Mouse (Mus musculus) embryo, embryonic 9.5 days (tissue): Measurements from ENCODE around the gene Apol8.

Source experiments
- DNase-seq: peaks from one replicate; pipeline ENCODE4 v3.0.0-alpha.2; 2017; ENCODE audit errors: extremely low spot score

The Apol8 gene

DNA sequence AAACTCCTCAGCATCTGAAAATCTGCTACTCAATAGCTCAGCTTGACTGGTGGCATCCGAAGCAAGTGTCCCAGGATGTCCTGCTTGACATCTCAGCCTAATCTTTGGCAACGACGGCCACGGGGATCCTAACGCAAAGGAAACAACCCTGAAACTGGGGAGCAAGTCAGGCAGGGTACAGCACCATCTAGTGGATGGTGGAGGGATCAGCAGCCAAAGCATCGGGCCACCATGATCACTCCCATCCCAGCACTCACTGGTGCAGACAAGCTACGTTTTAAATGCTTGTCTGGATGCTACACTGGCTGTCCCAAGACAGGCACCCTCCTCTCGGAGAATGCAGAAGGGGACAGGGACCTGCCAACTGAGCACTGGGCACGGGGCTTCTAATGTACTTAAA, at the start of gene Apol8:
Gene Apol8 (minus strand): TSS at position 156 of the 400 bp plus-strand sequence.
- peak; percentile 66 for DNase-seq

DNA sequence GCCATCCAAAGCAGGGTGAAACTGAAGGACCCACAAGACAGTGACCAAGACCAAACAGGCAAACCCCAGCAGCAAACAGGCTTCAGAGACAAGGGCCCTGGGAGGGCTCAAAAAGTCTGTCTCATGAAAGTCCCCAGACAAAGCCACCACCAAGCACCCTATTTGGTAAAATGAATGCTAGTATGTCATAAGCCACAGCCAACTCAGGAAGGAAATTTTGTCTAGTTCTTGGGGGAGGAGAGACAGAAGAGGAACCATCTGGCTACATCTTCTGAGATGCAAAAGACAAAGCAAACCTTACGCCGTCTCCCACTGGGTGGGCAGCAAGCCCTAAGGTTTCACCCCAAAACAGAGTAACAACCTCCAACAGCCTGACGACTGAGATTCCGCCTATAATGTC, 48.9 kb upstream of the Apol8 start:
- DNase-seq: no peak

DNA sequence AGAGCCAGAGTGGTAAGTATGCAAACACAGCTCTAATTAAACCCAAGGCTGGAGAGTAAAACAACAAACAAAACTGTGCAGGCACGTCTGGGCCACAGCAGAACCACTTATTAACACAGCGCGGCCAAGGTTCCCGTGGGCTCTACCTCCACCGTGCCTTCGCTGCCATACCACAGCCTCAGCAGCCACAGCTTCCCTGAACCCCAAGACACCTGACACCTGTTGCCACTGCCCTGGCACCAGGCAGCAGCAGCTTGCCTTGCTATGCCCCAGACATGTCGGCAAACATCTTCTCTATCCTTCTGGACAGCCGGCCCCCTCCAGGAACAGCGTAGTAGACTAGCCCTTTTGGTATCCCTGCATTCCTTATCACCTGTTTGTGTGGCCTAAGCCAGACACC, 48.1 kb upstream of the Apol8 start:
- no peak for DNase-seq

DNA sequence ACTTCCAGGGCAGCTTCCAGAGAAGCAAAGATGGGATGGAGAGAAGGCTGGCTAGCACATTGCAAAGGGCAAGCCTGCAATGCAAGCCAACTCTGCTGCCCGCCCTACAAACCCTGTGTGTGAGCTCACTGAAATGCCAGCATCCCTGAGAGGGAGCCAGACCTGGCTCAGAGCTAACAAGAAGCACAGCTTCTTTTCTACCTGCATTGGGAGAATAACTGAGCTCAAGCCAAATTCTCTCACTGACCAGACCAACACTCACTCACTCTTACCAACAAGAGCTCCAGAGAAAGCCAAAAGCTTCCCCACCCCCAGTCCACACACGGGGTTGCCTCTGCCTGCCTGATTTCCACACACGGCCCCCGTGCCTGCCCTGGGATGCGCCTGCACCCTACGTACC, 47.7 kb upstream of the Apol8 start:
- no peak for DNase-seq

DNA sequence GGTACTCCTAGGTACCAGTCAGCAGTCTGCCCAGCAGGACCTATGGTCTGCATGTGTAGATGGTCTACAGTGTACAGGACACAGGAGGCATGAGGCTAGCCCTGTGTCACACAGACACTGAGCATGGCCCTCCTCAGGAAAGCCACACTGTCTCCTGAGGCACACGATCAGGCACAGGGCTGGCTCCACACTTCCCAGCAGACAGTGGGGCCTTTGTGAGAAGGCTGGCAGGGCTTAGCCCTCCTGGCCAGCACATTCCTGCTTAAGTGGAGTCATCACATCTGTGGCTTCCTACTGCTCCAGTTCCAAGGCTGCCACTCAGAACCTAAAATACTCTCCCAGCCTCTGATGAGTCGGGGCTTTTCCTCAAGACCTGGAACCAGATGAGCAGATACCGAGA, 46.9 kb upstream of the Apol8 start:
- no peak for DNase-seq

DNA sequence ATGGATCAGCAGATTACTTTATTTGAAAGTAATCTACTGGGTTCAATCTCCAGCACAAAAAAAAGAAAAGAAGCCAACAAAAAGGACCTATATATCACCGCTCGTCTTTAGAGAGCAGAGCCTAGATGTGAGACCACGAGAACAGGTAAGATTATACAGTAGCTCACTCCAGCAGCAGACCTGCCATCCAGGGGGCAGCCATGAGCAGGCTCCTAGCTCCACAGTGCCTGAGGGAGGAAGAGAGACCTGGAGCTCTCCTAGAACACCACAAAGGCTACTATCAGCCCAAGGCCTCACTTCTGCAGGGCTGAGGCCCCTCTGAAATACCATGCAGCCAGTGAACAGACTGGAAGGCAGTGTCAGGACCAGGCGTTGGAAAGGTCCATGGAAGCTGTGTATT, 46.2 kb upstream of the Apol8 start:
- DNase-seq: no peak

DNA sequence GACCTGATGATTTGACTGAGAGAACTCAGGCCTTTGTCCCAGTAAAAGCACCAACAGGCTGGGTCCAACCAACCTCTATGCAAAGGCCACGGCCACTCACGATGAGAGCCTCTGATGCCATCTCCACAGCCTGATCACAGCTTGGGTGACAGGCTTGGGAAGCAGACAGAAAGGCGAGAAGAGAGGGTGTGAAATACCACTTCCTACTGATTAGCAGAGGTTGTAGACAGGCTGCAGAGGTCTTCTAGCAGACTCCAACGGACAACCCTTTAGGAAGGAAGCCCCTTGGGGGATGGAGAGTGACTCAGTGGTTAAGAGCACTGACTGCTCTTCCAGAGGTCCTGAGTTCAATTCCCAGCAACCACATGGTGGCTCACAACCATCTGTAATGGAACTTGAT, 44.4 kb upstream of the Apol8 start:
- DNase-seq: no peak

DNA sequence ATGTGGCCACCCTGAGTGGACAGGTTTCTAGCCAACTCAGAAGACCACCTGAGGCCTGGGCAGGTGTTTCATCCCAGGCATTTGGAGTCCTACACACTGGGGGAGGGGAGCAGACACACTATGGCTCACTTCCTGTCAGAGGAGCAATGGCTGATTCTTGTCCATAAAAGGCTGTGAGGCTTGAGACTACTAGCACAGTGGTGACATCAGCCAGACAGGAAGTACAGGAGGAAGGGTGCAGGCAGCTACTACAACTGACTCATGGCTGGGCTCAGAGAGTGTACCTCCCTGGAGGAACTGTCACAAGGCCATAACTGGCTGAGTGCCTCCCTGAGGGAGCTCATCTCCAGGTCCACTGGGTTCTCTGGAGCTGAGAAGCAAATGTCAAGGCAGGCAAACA, 43.7 kb upstream of the Apol8 start:
- DNase-seq: no peak

DNA sequence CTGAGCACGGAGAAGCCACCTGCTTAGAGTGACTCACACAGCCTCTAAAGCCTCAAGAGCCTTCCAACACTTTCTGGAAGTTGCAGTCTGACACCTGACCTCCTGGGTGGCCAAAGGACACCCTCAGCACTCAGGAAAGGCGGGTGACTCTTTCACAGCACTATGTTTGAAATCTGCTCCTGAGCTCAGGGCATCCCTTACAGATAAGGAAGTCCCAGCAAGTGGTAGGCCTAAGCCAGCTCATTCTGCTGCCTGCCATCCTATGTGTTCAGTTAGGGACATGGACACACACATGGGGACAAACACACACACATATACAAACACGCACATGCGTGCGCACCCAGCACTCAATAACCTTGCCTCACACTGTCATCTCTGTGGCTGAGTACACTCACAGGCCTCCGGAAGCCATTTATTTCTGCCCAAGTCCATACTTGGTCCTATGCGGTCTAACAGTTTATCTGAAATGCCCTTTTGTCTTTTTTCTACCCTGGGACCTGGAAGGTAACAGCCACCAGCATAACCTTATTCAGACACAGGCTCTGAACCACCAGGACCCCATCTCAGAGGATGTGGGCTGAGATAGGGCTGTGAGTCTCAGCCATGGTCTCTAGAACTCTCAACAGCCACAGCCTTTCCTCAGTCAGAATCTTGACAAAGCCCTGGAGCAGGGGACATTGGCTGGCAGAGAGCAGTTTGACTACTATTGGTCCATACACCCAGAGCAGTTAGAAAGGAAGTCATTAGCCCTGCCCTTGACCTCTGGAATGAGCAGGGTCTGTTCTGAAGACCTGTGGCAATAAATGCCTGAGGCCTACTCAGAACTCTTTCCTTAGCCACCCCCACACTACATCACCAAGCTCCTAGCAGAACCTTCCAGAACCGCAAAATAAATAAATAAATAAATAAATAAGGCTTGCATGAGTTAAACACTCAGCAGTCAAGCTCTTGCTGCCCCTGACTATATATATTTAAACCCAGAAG, 43.0 kb upstream of the Apol8 start:
- no peak for DNase-seq

DNA sequence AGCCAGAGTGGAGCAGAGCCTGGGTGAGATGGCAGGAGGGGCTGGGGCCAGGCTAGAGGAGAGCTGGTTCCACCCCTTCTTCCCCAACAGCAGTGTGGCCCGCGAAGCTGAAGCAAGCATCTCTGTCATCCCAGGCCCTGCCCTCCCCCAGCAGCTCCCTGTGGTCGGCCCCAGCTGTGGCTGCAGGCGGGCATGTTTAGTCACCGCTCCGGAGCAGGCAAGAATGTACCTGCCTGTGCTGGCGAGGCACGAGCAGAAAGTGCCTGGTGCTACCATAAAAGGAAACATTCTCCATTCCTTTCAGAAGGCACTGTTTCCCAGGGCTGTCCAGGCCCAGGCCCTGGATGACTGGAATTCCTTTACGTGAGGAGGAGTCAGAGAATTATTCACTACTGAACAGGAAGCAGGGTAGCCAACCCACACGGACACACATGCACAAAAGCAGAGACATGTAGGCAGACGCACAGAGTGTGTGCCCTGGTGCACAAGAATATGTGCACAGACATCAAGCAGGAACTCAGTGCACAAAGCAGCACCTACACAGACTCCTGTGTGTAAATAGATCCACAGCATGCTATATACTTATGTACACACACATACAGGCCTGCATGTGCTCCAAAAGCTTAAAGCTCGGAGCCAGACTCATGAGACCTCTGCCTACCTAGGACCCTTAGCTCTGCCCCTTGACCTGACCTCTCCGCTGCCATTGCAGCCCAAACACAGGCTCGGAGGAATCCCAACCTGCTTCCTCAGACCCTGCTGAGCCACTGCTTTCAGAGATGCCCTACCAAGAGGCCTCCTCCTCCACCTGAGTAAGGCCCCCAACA, 42.1 kb upstream of the Apol8 start:
- peak; percentile 67 for DNase-seq

DNA sequence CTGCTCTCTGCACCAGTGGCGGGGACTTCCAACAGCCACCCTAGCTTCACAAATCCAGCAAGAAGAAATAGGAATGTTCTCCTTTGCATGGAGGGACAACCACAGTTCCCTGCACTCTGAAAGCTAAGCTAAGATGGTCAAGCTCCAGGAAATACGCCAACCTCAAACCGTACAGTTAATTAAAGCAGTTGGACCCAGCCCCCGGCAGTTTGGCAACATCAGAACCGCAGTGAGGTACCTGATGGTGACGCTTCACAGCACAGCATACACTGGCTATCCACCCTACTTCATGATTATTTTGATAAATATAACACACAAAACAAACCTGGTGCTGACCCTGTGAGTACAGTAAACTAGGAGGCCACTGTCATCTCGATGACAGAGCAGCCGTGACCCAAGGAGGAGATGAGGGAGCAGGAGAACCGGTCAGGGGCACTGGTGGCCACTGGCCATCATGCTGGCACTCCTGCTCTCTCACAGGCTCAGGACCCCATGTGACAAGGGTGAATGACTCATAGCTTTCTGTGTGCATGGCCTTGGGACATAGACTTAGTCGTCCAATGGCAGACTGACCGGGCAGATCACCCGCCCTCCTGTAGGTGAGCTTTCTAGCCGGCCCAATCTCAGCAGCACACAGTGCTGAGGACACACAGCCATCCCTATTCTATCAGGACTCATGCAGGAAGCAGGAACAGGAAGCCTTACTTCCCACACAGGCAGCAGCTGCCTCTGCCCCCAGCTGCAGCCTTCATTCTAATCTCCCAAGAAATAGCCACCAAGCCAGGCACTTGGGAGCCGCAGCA, 41.0 kb upstream of the Apol8 start:
- DNase-seq: no peak

DNA sequence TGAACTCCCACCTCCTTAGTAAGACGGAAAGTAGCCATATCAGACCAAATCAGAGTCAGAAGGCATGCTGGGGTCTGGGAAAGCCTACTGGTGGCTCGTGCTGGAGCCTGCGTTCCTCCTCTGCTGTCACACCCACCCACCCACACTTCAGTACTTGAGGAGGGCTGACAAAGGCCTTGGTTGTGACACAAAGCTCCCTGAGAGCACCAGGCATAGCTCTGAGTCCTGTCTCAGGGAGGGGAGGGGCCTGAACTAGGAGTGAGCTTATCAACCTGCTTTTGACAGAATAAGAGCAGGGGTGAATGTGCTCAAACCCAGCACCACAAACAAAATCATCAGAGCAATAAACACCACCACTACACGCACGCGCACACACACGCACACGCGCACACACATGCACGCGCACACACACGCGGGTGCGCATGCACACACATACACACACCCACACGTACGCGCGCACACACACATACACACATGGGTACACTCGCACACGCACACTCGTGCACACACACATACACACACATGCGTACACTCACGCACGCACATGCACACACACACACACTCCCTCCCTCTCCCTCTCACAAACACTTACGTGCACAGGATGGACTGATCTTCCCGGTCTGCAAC, 39.7 kb upstream of the Apol8 start:
- no peak for DNase-seq

DNA sequence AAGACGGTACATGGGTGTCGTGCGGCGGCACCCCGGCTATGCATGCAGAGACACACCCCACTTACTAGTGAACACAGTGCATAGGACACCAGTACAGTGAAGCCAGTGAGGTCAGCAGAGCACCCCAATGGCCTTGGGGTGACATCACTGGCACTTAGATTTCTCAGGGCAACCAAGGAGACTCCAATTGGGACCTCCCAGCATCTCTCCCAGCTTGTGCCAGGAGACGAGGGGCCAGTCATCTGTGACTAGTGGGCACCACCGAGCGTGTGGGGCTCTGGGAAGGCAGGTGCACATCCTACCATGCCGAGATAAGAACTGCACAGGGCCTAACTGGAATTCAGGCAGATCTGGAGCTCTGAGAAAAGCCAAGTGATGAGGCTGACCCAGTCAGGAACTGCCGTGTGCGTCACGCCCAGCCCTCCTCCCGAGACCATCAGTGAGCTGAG, 38.1 kb upstream of the Apol8 start:
- no peak for DNase-seq

DNA sequence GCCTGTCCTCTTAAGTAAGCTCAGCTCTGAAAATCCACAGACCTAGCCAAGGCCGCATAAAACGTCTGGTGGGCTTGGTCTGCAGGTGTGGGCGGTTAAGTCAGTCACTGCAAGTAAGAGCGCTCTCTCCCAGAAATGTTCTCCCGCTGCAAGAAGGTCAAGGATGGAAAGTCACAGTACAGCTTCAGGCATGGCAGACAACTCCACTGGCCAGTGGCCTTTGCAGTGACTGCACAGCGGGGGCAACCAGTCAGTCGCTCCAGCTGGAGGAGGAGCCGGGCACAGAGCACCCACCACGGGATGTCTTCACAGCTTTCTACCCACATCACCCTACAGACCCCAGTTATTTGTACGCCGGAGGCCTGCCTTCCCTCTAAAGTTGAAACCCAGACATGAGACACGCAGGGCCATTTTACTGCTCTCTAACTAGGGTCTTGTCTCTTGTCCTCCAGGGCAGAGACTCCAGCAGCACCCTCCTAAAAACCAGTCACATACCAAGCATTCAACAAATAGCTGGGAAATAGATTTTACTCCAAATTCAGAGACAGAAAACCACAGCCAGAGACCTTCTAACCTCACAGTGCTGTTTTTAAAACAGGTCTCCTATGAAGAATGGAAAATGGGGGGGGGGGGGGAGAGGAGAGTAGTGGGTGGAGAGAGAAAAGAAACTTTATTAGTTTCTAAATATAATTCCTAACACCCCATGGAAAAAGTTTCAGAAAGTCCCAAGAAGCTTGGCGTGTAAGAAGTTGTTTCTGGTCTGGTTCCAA, 37.5 kb upstream of the Apol8 start:
- no peak for DNase-seq

DNA sequence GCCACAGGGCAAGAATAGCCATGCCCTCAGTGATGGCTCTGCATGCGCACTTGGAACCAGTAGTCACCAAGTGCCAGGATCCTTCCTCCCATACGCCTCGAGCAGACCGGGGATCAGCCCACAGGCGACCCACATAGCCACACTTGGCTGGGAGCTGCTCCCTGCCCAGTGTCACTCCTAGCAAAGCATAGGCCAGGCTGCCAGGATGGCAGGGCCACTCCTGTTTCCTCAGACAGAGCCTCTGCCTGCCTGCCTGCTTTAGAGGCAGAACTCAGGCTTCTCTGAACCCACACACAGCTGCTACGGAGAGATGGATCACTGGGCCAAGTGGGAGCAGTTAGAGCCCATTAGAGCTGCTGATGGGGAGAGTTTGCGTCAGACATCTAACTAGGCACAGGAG, 36.8 kb upstream of the Apol8 start:
- no peak for DNase-seq

DNA sequence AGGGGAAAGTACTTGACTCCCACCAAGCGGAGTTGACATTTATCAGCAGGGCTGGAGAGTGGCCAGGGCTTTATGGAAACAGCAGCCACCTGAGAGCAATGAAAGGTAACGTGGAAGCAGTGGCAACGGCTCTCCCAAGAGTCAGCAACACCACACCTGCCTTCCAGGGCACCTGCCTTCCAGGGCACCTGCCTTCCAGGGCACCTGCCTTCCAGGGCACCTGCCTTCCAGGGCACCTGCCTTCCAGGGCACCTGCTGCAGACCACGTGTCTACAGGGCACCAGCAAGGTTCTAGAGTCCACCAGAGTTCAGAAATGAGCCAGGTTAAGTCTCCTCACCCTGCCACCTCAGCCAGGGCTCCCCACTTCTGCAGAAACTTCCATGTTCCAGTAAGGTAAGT, 36.3 kb upstream of the Apol8 start:
- DNase-seq: no peak

DNA sequence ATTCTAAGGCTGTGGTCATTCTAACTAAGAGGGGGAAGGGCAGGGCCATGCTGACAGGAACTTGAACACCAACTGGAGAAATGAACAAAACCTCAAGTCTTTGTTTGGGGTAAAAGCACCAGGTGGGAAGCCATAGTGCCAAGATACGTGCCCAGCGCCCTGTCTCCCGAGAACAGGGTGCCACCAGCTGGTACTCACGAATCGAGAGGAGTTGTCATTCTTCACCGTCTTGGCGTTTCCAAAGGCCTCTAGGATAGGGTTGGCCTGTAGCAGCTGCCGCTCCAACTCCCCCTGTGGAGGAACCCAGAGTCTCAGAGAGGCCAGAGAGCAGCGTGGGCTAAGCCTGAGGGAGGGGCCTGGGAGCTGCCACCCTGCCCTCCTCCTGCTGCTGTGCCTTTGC, 35.3 kb upstream of the Apol8 start:
- no peak for DNase-seq

DNA sequence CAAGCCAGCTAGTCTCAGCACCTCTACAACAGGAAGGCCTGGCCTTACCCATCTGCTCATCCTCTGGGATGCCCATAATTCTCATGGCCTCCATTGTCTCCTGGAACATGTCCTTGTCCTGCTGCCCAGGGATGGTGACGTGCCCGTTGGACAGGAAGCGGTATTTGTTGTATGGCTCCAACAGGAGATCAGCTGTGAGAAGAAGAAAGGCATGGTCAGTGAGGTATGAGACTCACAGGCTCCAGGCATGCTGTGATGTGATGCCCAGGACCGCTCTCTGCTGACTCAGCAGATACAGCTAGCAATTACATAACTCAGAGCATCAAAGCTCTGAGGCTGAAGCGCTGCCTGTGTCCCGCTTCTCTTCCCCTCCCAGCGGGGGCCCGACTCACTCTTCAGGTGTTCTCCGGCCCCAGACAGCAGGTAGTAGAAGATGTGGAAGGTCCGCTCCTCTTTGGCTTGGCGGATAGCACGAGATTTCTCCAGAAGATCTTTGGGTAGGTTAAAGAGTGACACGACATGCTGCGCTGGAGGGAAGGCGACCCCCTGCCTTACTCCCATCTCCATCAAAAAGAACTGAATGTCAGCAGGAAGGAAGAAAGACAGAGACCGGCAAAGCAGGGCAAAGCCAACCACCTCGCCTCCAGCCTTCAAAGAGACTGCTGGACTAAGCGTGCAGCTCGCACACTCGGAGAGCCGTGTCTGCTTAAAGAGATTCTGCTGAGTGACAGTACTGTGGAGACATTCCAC, 34.0 kb upstream of the Apol8 start:
- DNase-seq: no peak

DNA sequence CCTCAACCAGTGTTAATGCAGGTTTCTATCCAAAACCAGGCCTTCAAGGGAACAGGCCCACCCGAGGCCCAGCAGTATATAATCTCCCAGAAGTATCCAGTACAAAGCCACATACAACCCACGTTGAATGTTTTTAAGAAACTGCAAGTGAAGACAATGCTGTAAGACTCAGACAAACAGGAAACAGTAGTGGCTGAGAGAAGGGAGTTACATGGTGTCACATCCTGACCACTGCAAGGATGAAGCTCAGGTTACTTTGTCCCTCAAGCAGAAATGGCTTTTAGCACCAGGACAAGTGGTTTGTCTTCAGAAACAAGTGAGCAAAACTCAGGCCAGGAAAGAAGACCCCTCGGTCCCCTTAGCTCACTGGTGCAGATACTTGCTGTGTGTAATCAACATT, 32.4 kb upstream of the Apol8 start:
- no peak for DNase-seq

DNA sequence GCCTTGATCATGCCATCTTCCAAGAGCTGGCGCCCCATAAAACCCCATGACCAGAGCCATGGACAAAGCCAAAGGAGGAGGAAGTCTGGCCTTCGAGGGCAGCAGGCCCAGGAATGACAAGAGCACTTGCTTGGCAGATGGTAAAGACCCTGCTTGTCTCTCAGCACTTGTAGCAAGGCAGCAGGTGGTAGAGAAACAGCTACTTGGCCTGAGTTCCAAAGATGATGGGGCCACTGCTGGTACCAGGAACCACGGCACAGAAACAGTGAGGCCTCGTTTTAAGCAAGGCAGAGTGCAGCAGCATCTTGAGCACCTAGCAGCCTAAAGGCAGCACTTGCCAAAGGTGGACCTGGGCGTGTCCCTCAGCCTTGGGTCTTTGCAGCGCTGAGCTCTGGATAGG, 31.6 kb upstream of the Apol8 start:
- DNase-seq: no peak
